Mouse (Mus musculus) ES-Bruce4 (cell line): ENCODE results near the gene Adam17.

Experiments
- CTCF ChIP-seq: IDR thresholded peaks from one replicate; pipeline ENCODE4 v1.8.1; 2011; ENCODE audit warnings: low read depth, low read length
- POLR2A ChIP-seq: IDR thresholded peaks from one replicate; pipeline ENCODE4 v1.8.1; 2011; ENCODE audit warnings: low read length; ENCODE audit not compliant: insufficient read depth

DNA sequence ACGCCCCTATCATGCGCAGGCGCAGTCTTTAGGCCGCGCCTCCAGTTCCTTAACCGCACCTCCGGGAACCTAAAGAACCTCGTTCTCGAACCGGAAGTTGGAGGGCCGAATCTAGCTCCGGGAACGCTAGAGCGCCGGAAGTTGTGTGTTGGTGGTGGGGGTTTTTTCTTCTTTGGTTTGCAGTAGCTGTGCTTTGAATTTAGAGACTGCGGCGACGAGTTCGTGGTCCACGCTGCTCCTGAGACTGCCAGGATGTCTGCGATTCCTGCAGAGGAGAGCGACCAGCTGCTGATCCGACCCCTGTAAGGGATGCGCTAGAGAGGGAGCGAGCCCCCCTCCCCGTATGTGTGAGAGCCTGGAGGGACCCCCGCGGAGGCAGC lies 87.2 kb downstream of the Adam17 start, which contains the start of gene Itgb1bp1:
- TF ChIP-seq CTCF (no peak), POLR2A (no peak)
